Mouse (Mus musculus): ENCODE data around the gene Pdzd2. TPM values are rescaled to one million over a fixed set of nuclear protein-coding genes. Genes with fewer than 3 reads are reported as not detected.
"Not testable (repeated sequence)": the region's sequence is repeated elsewhere in the genome, so short reads cannot be mapped to it uniquely, and the experiment has no call there.

Gene Pdzd2
- total RNA-seq, 1 experiment from 2014 or later: 29.1 TPM

GRCm38 (mm10) chr15:12375641-12376311, 363.9 kb downstream of the Pdzd2 start:
- DNase-seq: peak; percentile 94

DNA sequence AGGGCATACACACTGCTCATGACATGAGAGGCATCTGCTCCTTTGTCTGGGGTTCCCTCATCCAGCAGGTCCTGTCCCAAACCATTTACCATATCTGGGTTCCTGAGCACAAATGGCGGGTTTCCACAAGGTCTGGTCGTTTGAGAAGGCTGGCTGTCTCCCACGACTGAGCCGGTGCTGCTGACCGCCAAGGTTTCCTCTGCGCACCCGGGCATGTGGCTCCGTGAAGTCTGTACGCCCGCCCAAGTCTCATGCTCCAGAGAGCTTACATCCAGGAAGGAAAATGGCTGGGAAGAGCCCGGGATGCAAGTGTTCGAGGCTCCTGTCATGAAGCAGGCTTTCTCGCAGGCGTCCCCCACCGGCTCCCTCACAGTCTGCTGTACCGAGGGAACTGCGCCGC, 364.8 kb downstream of the Pdzd2 start:
- no peak for DNase-seq

GRCm38 (mm10) chr15:12373918-12374317, 365.8 kb downstream of the Pdzd2 start:
- no peak for DNase-seq

DNA sequence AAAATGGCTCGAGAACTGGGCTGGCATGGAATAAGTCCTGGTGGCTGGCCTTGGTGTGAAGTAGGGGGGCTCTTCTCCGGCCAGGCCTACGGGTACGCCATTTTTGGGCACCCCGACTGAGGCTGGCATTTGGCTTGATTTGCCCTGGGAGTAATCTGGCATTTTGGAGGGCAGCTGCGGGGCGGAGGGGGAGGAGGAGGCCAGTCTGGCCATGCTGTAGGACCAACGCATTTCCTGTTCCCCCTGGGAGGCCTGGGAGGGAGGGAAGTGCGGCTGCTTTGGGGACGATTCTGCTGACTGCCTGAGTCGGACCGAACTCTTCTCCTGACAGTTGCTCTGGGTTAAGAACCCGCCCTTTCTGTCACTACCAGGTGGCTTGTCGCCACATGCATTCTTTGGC, 366.2 kb downstream of the Pdzd2 start:
- DNase-seq: no peak

DNA sequence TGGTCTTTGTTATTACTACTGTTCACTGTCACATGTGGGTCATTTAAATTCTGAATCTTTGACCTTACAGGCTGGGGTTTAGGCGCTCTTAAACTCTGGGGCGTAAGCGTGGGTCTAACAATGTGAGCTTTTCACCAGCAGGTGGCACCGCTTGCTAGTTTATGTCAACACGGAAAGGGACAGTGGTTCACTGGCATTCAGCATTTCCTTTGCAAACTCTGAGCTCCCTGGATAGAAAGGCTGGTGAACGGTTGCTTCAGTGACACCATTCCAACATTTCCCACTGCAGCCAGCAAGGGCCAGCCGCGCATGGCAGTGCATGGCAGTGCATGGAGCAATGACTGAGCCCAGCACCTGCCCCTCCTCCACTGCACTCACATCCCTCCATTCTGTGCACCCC, 368.5 kb downstream of the Pdzd2 start:
- peak; percentile 83 for DNase-seq

DNA sequence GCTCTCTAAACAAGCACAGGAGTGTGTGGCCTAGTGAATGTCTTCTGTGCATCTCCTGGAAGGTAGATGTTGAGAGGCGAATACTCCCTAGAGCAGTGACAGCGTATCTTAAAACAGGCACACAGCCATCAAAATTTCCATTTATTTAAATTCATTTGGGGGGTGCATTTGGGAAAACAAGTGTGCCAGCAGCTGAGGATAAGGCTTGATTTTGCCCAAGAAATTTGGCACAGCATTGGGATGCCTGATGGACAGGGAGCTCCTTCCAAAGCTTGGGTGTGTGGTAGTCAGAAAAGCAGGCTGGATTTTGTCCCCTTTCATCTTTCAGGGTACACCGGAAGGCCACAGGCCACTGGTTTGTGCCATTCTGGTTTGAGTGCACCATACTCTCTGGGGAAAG, 369.6 kb downstream of the Pdzd2 start:
- no peak for DNase-seq

DNA sequence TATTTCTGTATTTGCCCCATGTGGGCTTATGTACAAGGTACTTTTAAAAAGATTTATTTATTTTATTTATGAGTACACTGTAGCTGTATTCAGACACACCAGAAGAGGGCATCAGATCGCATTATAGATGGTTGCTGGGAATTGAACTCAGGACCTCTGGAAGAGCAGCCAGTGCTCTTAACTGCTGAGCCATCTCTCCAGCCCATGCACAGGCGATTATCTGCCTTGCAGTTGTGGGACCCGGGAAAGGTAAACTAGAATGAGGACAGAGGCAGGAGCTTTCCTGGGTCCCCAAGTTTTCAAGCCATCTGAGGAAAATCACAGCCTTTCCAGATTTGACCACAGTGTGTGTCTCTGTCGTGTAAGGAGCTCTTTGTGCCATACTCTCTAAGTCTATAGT, 370.9 kb downstream of the Pdzd2 start:
- no peak for DNase-seq

DNA sequence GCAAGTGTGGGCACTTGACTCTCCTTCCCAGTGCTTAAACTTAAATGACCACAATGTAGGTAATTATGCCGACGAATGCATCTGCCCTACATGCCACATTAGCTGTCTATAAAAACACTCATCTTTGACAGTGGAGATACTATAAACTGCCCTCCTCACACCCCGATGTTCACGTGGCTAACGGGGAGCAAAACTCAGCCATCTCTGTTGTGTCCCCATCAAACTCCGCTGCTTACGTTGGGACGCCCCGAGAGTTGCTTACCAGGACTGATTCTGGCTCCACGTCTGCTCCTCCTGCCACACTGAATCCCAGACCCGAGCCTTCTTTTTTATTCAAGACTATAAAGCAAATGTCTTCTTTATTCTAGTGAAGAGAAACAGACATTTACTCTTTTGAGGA, 371.4 kb downstream of the Pdzd2 start:
- no peak for DNase-seq

DNA sequence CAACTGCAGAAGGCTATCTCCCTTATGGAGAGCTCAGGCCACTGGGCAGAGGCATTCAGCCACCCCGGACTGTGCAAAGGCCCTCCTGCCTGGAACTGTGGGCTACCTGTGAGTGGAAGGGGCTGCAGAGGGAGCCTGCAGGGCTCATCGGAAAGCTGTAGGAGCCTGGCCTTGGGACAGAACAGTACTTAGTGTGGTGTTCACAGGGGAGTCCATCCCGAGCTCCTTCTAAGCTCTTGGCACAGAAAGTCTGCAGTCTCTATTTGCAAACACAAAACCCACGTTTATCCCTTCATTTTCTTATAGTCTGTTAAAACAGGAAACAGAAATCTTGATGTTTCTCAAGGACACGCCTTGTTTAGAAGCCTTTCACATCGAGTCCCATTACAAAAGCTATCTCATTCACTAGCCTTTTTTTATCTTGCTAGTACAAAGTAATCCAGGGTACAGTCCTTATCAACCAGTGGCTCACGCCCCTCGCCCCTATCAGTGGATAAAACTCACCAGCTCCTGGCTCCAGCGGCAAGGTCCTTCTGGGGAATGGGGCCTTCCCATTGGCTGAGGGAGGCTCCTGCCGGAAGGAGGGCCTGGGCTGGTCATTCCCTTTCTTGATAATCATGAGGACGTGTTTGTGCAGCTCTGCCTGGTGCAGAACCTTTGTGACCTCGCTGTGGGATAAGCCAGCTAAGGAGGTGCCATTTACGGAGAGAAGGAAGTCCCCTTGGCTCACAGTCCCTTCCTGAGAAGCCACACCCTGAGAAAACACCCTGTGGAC, 372.2 kb downstream of the Pdzd2 start:
- DNase-seq: peak; percentile 54

DNA sequence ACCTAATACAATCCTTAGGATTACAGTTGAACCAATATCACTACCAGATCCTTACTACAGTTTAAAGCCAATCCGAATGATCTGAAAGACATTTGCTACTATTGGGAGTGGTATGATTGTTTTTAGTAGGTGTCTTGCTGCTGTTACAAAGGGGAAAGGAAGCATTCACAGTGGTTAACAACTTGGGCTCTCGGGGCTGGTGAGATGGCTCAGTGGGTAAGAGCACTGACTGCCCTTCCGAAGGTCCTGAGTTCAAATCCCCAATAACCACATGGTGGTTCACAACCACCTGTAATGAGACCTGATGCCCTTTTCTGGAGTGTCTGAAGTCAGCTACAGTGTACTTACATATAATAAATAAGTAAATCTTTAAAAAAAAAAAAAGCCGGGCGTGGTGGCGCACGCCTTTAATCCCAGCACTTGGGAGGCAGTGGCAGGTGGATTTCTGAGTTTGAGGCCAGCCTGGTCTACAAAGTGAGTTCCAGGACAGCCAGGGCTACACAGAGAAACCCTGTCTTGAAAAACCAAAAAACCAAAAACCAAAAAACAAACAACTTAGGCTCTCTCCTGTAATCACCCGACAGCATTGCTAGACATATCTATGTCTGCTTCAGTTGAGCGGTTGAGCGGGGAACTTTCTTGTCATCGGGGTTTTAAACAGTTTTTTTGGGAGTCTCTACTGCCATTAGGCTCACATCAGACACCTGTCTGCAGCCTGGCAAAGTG, 373.0 kb downstream of the Pdzd2 start:
- not testable (repeated sequence) for DNase-seq

DNA sequence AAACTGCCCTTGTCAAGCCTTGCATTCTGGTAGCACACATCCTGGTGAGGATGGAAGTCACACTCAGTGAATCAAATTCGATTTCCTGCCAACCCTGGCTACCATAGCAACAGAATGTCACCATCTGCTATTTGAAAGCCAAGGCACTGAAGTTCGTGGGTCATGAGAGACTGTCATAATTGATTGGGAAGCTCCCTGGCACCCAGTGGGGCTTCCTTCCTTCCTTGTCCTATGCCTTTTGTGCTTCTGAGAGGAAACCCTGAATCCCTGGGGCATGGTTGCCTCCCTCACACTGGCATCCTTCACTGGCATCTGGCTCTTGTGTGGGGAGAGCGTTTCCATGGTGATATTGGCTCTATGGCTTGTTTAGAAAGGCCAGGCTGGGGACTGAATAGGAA, 373.7 kb downstream of the Pdzd2 start:
- DNase-seq: peak; percentile 26

DNA sequence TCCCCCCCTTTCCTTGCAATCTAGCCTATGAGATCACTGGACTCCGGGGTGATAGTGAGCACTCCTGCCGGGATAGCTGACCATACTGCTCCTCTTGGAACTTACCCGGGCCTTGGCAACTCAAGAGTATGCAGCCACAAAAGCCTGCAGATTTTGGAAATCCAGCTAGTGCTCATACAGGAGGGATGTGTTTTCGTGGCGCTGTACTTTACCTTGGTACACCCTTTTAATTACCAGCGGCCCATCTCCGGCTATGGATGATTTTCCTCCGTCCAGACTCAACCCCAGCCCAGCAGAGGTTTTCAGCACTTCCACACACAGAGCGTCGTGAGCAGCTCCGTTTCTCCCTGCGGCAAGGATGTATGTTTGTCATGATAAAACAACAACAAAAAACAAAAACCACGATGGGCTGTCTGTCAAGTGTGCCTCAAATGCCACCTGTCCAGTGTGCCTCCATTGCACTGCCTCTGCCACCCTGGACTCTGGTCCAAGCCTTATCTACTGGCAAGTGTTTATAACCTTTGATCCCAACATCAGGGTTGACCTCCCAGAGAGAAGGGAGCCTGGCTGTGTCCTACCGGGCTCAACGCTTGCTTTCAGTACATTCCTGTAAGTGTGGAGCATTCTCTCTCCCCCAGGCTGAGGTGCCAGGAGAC, 374.2 kb downstream of the Pdzd2 start:
- DNase-seq: no peak

- DNase-seq: no peak
Observed at GRCm38 (mm10) chr15:12364096-12364495, 375.6 kb downstream of the Pdzd2 start.

DNA sequence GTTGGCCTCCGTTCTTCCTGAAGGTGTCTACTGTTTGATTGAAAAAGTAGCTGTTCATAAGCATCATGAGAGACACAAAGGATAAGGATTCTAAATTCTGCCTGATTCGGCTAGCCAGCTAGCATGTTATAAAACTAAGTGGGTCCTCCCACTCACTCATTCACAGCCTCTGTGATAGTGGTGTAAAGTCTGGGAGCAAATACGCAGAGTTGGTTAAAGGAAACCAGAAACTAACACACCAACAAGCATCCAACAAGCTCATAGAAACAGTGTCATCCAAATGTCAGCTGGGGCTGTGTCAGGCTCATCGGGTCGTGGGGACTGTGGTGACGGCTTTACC, 377.1 kb downstream of the Pdzd2 start:
- no peak for DNase-seq

DNA sequence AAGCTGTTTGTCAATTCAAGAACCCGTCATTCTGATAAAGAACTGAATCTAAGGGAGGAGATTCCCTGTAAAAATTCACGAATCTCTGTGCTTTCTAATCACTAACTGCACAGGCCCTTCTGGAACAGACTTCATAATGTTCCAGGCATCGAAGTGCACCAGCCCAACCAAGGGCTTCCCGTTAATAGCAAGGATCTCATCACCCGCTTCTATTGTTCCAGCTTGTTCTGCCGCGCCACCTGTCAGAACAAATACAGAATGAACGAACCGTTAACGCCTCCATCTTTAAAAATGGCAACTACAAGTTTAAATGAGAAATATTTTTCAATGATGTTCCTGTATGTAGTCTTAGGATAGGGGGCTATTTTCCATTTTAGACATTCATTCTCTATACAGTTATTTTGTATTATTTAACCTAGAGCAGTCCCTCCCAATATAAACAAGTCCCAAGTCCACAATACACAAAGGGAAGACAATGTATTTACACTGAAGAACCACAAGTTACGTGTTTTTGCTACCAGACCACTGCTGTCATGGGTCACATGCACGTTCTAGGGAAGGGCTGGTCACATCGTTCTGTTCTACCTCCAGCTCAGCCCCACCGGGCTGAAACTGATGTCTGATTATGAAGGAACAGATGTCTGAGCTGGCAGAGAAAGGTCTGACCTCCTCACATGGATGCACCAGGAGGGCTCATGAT, 377.6 kb downstream of the Pdzd2 start:
- DNase-seq: no peak

GRCm38 (mm10) chr15:12360519-12361212, 379.1 kb downstream of the Pdzd2 start:
- DNase-seq: no peak

DNA sequence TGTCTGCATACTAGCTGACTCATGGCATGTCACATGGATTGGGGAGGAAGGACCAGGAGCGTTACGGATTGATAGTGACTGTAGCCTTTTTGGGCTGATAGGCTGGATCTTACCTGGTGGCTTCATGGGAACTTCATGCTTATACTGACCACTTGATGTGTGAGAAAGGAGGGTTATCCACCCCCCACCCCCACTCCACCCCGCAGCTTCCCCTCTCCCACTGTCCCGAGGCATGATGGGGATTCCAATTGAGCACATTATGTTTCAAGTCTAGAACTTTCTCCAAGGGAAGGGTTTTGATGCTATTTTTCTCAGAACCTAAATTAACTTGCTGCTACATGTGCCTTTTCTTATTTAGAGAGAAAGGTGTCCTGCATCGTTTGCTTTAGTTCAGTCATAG, 381.3 kb downstream of the Pdzd2 start:
- DNase-seq: no peak

DNA sequence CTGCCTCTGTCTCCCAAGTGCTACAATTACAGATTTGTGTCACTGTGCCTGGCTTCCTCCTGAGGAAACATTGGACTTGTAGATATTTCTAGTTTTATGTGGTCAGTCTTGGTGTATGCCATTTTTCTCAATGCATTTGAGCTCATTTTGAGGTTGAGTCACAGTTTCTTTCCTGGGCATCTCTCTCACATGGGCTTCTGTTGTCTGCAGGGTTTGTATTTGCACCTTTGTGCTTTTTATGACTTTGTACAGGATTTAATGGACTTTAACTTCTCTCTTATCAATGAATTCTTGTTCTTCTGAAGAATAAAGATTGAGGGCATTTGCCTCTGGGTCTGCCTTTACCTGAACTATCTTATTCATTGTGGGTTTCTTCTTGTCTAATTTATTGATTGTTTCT, 382.3 kb downstream of the Pdzd2 start:
- no peak for DNase-seq

DNA sequence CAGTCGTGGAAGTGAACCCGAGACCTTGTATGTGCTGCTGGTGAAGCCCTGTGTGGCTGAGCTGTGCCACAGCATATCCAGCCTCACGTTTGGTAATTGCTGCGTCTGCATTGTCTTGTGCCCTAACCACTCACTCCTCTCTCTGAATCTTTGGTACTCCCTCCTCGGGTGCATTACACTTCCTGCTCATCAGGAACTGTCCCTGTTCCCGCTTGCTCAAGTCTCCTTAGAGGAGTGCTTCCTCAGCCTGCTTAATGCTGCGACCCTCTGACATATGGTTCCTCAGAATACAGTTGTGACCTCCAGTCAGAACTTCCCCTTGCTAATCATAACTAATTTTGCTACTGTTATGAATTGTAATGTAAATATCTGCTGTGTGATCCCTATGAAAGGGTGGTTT, 383.8 kb downstream of the Pdzd2 start:
- DNase-seq: no peak

- DNase-seq: no peak
Observed at GRCm38 (mm10) chr15:12355261-12355660, 384.5 kb downstream of the Pdzd2 start.

DNA sequence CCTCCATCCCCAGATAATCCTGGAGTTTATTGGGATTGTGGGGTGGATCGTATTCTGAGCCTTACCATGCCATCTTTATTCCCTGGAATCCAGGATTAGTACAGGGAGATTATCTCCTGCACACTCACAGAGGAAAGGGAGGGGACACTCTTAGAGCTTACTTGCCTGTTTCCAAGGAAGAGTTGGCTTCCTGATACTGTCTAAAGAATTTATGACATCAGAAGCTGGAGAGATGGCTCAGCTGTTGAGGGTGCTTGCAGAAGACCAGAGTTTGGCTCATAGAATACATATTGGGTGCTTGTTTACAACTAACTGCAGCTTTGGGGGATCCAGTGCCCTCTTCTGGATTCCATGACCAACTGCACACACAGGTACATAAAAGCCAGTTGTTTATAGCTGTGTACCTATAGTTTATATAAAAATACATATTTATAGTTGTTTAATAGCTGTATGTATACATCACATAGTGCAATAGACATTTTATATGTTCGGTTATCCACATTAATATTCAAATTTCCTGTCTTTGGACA, 385.4 kb downstream of the Pdzd2 start:
- DNase-seq: no peak
